Mouse (Mus musculus) midbrain, postnatal 0 days (tissue): ENCODE measurements around the gene Mylpf. TPM values are rescaled to one million over a fixed set of nuclear protein-coding genes. Genes with fewer than 3 reads are reported as not detected.

ENCODE experiments used
- ATAC-seq: fragments of 200-750 bp; cut with Nextera tagmentation; 2 replicates; pipeline ENCODE4 v1.8.0; 2017; ENCODE audit warnings: moderate number of reproducible peaks, mild to moderate bottlenecking, moderate TSS enrichment, moderate library complexity; ENCODE audit not compliant: low FRiP score
- DNase-seq: peaks from one replicate; pipeline ENCODE4 v3.0.0-alpha.2; 2015; ENCODE audit warnings: low spot score
- H3K27ac ChIP-seq: fragments of 300-500 bp; sonication (generic); 2 replicates; pipeline ENCODE4 v1.5.1; 2014; ENCODE audit warnings: low read depth, mild to moderate bottlenecking, low read length, mixed read lengths
- H3K27me3 ChIP-seq: fragments of 300-500 bp; sonication (generic); 2 replicates; pipeline ENCODE4 v1.6.1; 2014; ENCODE audit warnings: low read length, control low read depth, mixed read lengths; ENCODE audit not compliant: insufficient read depth
- H3K36me3 ChIP-seq: fragments of 300-500 bp; sonication (generic); 2 replicates; pipeline ENCODE4 v1.6.1; 2014; ENCODE audit warnings: low read length, control low read depth, mixed read lengths; ENCODE audit not compliant: insufficient read depth
- H3K4me1 ChIP-seq: fragments of 300-500 bp; sonication (generic); 2 replicates; pipeline ENCODE4 v1.6.1; 2014; ENCODE audit warnings: mild to moderate bottlenecking, control low read depth, antibody characterized with exemption, low read length, mixed read lengths; ENCODE audit not compliant: insufficient read depth
- H3K4me2 ChIP-seq: fragments of 300-500 bp; sonication (generic); 2 replicates; pipeline ENCODE4 v1.6.1; 2014; ENCODE audit warnings: low read depth, mild to moderate bottlenecking, low read length, mixed read lengths; ENCODE audit not compliant: poor library complexity, severe bottlenecking
- H3K4me3 ChIP-seq: fragments of 300-500 bp; sonication (generic); 2 replicates; pipeline ENCODE4 v1.5.1; 2014; ENCODE audit warnings: low read depth, mild to moderate bottlenecking, low read length, moderate library complexity
- H3K9ac ChIP-seq: fragments of 300-500 bp; sonication (generic); replicated peaks from 2 replicates; pipeline ENCODE4 v1.6.1; 2014; ENCODE audit warnings: mild to moderate bottlenecking, low read length, moderate library complexity, mixed read lengths; ENCODE audit not compliant: poor library complexity, severe bottlenecking
- H3K9me3 ChIP-seq: fragments of 300-500 bp; sonication (generic); 2 replicates; pipeline ENCODE4 v1.6.1; 2016; ENCODE audit warnings: low read length, control low read depth
- CTCF ChIP-seq: IDR thresholded peaks from 2 replicates; pipeline ENCODE4 v1.5.1; 2016; ENCODE audit warnings: antibody characterized with exemption, mild to moderate bottlenecking
- WGBS: fragments of 180-500 bp; shearing (Covaris S2); extraction: QIAGEN DNeasy Blood & Tissue Kit; methylation state at CpG from one replicate; pipeline ENCODE4 v1.1.7; 2014; 5-methylcytosine and 5-hydroxymethylcytosine counted together
- polyA plus RNA-seq: library from polyadenylated mRNA; unstranded; fragments of >200 nt; fragmentation: Nextera tagmentation; extraction: Ambion mirVana; gene quantifications from 2 replicates; pipeline ENCODE4 v1.2.1, GENCODE M21; 2015
- total RNA-seq: library from RNA; depleted of rRNA; stranded (reverse); fragments of >200 nt; gene quantifications from 2 replicates; pipeline ENCODE4 v1.2.3, GENCODE M21; 2014

The Mylpf gene
- total and polyA plus RNA-seq, 2 experiments from 2014 or later: 1.4 to 2.2 TPM

GRCm38 (mm10) chr7:127213930-127214329 lies 5.2 kb downstream of the Mylpf start:
- H3K4me2 ChIP-seq: no peak overlapping the region
- H3K36me3 ChIP-seq: no peaks in the 10 kb centered on the region
- no peak overlapping the region for H3K4me3 ChIP-seq
- H3K4me1 ChIP-seq: no peaks in the 10 kb centered on the region
- no peaks in the 10 kb centered on the region for H3K9me3 ChIP-seq
- no peaks in the 10 kb centered on the region for H3K27me3 ChIP-seq
- no peak overlapping the region for H3K9ac ChIP-seq
- 53% methylated on average over 12 of the region's 12 CpGs for WGBS
- H3K27ac ChIP-seq: no peak overlapping the region
- no peak for TF ChIP-seq CTCF
- ATAC-seq: no peak
- no peak for DNase-seq

DNA sequence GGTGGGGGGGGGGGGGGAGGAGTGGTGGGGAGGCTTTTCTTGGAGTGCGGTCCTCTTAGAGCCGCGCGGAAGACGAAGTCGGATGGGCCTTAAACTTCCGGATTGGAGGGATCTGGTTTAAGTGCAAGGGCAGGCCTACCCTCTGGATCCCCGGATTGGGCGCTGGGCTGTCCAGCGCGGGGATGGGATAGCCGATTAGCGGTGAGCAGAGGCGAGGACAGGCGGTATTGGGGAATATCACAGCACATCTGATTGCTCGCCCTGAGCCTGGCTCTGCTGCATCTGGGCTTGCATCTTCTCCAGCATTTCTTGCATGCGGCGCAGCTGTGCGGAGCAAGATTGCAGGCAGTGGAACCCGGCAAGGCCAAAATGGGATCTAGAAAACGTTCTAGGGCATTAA lies 5.8 kb downstream of the Mylpf start:
- peak overlapping the region; percentile 44 for H3K4me2 ChIP-seq
- no peaks in the 10 kb centered on the region for H3K27me3 ChIP-seq
- TF ChIP-seq CTCF: no peak
- ATAC-seq (no peak), DNase-seq (no peak)
- H3K36me3 ChIP-seq: no peaks in the 10 kb centered on the region
- H3K27ac ChIP-seq: no peak overlapping the region
- WGBS: 39% methylated on average over 21 of the region's 21 CpGs
- no peak overlapping the region for H3K4me3 ChIP-seq
- no peaks in the 10 kb centered on the region for H3K9me3 ChIP-seq
- H3K9ac ChIP-seq: no peak overlapping the region
- H3K4me1 ChIP-seq: no peaks in the 10 kb centered on the region

DNA sequence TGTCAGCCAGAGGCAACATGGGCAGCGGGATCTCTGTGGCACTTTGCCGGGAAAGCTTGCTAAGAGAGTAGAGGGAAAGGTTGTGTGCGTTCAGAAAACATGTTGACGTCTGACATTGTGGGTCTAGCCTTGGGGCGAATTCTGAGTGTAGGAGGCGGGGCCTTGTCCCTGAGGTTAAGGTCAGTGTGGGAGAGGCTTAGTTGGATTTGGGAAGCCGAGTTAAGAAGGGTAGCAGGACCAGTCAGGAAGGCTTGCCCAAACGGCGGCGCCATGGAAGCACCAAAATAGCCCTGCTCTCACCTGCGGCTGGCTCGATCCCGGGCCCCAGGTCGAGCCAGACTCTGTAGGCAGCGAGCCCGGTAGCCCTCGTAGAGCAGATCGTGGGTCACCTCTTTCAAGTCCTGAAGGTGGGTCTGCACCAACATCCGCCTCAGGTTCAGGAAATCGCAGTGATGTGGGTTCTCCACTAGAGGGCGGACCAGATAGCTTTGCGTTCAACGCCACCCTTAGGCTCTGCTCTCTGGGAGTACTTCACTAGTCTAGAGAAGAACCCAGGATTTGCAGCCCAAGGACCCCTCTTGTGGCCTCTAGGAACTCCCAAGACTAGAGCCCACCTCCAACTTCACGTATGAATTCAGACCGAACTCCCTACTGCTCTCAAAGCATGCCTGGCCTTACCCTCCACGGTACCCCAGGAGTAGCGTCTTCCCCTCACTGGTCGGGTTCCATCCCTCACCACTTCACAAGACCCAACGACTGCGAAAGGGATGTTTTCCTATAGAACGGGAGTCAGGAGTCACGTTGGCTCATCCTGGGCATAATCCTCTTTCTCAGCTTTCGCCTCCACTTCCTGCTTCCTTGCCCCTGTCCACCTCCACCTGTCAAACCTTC lies 6.5 kb downstream of the Mylpf start:
- Histone ChIP-seq H3K4me1 (no peaks in the 10 kb centered on the region), H3K9me3 (no peaks in the 10 kb centered on the region), H3K27ac (no peak overlapping the region), H3K9ac (no peak overlapping the region), H3K36me3 (no peaks in the 10 kb centered on the region), H3K4me3 (peak overlapping the region; percentile 20; the same call in 1 of the 2 replicates), H3K27me3 (no peaks in the 10 kb centered on the region), H3K4me2 (peak overlapping the region; percentile 44)
- peak; percentile 82 for TF ChIP-seq CTCF
- DNase-seq (peak; percentile 71), ATAC-seq (no peak)
- 26% methylated on average over 33 of the region's 33 CpGs for WGBS

- H3K4me1 ChIP-seq: no peaks in the 10 kb centered on the region
- no peak overlapping the region for H3K4me2 ChIP-seq
- no peak overlapping the region for H3K9ac ChIP-seq
- TF ChIP-seq CTCF: no peak
- no peaks in the 10 kb centered on the region for H3K9me3 ChIP-seq
- H3K36me3 ChIP-seq: no peaks in the 10 kb centered on the region
- no peaks in the 10 kb centered on the region for H3K27me3 ChIP-seq
- H3K4me3 ChIP-seq: no peak overlapping the region
- H3K27ac ChIP-seq: no peak overlapping the region
- 98% methylated on average over 5 of the region's 5 CpGs for WGBS
- DNase-seq (no peak), ATAC-seq (no peak)
Measured at GRCm38 (mm10) chr7:127216307-127216706, 7.6 kb downstream of the Mylpf start.

DNA sequence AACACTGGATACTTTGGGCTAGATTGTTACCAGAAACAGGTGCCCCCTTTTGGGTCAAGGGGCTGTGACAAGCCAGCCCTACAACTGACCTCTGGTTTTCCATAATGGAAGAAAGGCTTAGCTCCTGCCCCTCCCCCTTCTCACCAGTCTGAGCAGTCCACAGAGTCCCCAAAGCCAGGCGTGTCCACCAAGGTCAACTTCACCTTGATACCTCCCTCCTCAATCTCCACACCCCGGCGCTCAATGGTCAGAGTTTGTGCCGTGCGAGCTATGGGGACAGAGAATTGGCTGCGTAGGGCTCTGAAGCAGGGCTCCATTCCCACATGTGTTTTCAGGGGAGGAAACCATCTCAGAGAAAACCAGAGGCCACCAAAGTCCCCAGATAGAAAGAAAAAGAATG lies 8.8 kb downstream of the Mylpf start:
- DNase-seq: no peak
- 95% methylated on average over 6 of the region's 6 CpGs for WGBS
- ATAC-seq: no peak
- Histone ChIP-seq H3K9ac (no peak overlapping the region), H3K9me3 (no peaks in the 10 kb centered on the region), H3K4me1 (no peaks in the 10 kb centered on the region), H3K27me3 (no peaks in the 10 kb centered on the region), H3K4me3 (no peak overlapping the region), H3K36me3 (no peaks in the 10 kb centered on the region), H3K27ac (no peak overlapping the region), H3K4me2 (no peak overlapping the region)
- TF ChIP-seq CTCF: no peak

DNA sequence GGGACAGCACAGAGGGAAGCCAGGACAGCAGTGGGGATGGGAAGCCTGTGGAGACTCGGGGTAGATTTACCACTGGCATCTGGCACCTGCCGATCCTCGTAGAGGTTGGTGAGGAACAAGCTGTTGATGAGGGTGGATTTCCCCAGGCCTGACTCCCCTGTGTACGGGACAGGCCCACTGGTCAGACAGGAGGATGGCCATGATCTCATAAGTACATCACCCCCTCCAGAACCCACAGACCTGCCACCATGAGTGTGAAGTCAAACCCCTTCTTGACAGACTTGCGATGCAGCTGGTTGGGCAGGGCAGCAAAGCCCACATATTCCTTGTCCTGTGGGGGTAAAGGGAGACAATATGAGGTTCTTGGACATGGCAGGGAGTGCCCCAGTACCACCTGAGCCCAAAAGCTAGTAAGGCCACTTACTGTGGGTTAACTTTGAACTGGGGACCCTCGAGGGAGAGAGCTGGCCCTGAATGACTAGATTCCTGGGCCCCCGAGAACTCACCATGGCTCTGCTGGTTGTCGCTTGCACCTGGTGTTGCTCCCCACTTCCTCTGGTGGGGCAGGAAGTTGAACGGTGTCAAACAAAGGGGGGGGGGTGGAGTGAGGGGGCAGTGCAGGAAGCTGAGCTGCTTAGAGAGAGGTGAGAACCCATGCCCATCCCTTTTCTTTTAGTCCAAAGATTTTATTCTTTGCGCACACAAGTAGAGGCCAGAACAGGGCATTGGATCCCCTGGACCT lies 9.4 kb downstream of the Mylpf start:
- Histone ChIP-seq H3K27me3 (no peaks in the 10 kb centered on the region), H3K9me3 (no peaks in the 10 kb centered on the region), H3K9ac (no peak overlapping the region), H3K36me3 (no peaks in the 10 kb centered on the region), H3K4me2 (no peak overlapping the region), H3K4me3 (no peak overlapping the region), H3K27ac (no peak overlapping the region), H3K4me1 (no peaks in the 10 kb centered on the region)
- ATAC-seq (no peak), DNase-seq (no peak)
- TF ChIP-seq CTCF: no peak
- 80% methylated on average over 10 of the region's 10 CpGs for WGBS
